Mouse (Mus musculus) C2C12 (cell line): ENCODE data around the gene Gm49510.

Experiments
- CEBPB ChIP-seq: IDR thresholded peaks from one replicate; pipeline ENCODE4 v1.6.1; 2011; ENCODE audit warnings: low read depth, mild to moderate bottlenecking, control low read depth, moderate library complexity
- CTCF ChIP-seq: IDR thresholded peaks from one replicate; pipeline ENCODE4 v1.5.1; 2011; ENCODE audit not compliant: control insufficient read depth, insufficient read depth, insufficient read length
- MYOD1 ChIP-seq: IDR thresholded peaks from one replicate; pipeline ENCODE4 v1.6.1; 2011; ENCODE audit warnings: low read depth; ENCODE audit not compliant: control insufficient read depth, insufficient read length
- MYOG ChIP-seq: IDR thresholded peaks from one replicate; pipeline ENCODE4 v1.6.1; 2011; ENCODE audit not compliant: control insufficient read depth, insufficient read length; ENCODE audit errors: extremely low read depth
- USF1 ChIP-seq: IDR thresholded peaks from one replicate; pipeline ENCODE4 v1.6.1; 2011; ENCODE audit warnings: low read depth, mild to moderate bottlenecking, control low read depth, moderate library complexity

GRCm38 (mm10) chr15:78914091-78914822 lies 14.8 kb downstream of the Gm49510 start:
- TF ChIP-seq USF1 (no peak), CEBPB (no peak), CTCF (no peak), MYOD1 (no peak), MYOG (no peak)
